Mouse (Mus musculus) embryonic facial prominence, embryonic 12.5 days (tissue): ENCODE measurements around the gene Gm3486. TPM values are rescaled to one million over a fixed set of nuclear protein-coding genes. Genes with fewer than 3 reads are reported as not detected.
"Not testable (repeated sequence)": the region's sequence is repeated elsewhere in the genome, so short reads cannot be mapped to it uniquely, and the experiment has no call there.

Source experiments
- ATAC-seq: fragments of 200-750 bp; cut with Nextera tagmentation; 2 replicates; pipeline ENCODE4 v1.8.0; 2017; ENCODE audit not compliant: insufficient number of reproducible peaks, insufficient read depth, low FRiP score, low TSS enrichment
- H3K27ac ChIP-seq: fragments of 300-500 bp; sonication (generic); 2 replicates; pipeline ENCODE4 v1.5.1; 2016; ENCODE audit warnings: mild to moderate bottlenecking
- H3K27me3 ChIP-seq: fragments of 300-500 bp; sonication (generic); 2 replicates; pipeline ENCODE4 v1.6.1; 2016; ENCODE audit warnings: mild to moderate bottlenecking, moderate library complexity
- H3K36me3 ChIP-seq: fragments of 300-500 bp; sonication (generic); 2 replicates; pipeline ENCODE4 v1.6.1; 2016; ENCODE audit warnings: mild to moderate bottlenecking
- H3K4me1 ChIP-seq: fragments of 300-500 bp; sonication (generic); 2 replicates; pipeline ENCODE4 v1.6.1; 2016
- H3K4me2 ChIP-seq: fragments of 300-500 bp; sonication (generic); replicated peaks from 2 replicates; pipeline ENCODE4 v1.6.1; 2016; ENCODE audit warnings: mild to moderate bottlenecking, moderate library complexity
- H3K4me3 ChIP-seq: fragments of 300-500 bp; sonication (generic); 2 replicates; pipeline ENCODE4 v1.5.1; 2016; ENCODE audit warnings: mild to moderate bottlenecking
- H3K9ac ChIP-seq: fragments of 300-500 bp; sonication (generic); 2 replicates; pipeline ENCODE4 v1.6.1; 2016; ENCODE audit warnings: mild to moderate bottlenecking, moderate library complexity
- H3K9me3 ChIP-seq: fragments of 300-500 bp; sonication (generic); 2 replicates; pipeline ENCODE4 v1.6.1; 2016; ENCODE audit warnings: mild to moderate bottlenecking, moderate library complexity
- WGBS: fragments of 180-500 bp; shearing (Covaris S2); methylation state at CpG from one replicate; pipeline ENCODE4 v1.1.7; 2016; 5-methylcytosine and 5-hydroxymethylcytosine counted together
- polyA plus RNA-seq: library from polyadenylated mRNA; unstranded; fragments of >200 nt; fragmentation: Nextera tagmentation; extraction: Ambion mirVana; gene quantifications from 2 replicates; pipeline ENCODE4 v1.2.1, GENCODE M21; 2016

The Gm3486 gene
- not detected in 2 replicates for polyA plus RNA-seq

DNA sequence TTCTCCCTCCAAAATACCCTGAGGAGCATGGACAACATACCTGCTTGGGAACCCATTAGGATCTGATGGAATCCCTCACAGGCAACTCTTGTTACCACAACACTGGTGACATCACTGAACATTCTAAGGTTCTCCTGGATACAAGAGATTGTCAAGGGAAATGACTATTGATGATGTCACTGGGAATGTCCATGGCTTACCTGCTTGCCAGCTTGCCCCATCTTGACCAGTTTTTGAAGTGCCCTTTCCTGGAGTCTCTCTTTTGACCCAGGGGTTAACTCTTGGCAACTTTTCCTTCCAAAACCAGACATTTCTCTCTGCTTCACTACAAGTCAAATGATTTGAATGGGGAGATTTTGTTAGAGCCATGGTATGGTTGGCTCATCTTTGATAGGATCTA is at the start of gene Gm3486:
Gene Gm3486, minus strand, starts transcription at position 101 of the 400 bp plus-strand sequence.
- not testable (repeated sequence) for H3K9ac ChIP-seq, H3K27ac ChIP-seq, H3K9me3 ChIP-seq, H3K36me3 ChIP-seq, ATAC-seq, H3K4me2 ChIP-seq, H3K4me3 ChIP-seq, H3K27me3 ChIP-seq, H3K4me1 ChIP-seq

DNA sequence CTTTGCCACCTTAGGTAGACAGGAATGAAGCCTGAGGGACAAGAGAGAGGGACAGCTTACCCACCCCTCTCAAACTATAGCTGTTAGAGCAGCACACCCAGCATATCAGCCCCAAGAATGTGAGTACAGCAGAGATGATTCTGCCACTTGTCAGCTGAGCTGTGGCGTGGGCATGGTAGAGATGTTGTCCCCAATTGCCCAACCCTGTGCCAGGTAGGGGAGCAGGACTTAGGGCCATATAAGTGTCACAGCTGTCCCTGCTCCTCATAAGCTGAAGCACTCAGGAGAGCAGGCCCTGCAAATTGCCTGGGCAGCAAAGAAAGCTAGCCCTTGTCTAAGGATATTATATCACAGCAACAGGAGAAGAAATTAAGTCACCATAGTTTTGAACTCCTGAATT is 35.4 kb upstream of the Gm3486 start:
- ATAC-seq, H3K36me3 ChIP-seq: not testable (repeated sequence)
- 73% methylated on average over 1 of the region's 1 CpGs for WGBS

DNA sequence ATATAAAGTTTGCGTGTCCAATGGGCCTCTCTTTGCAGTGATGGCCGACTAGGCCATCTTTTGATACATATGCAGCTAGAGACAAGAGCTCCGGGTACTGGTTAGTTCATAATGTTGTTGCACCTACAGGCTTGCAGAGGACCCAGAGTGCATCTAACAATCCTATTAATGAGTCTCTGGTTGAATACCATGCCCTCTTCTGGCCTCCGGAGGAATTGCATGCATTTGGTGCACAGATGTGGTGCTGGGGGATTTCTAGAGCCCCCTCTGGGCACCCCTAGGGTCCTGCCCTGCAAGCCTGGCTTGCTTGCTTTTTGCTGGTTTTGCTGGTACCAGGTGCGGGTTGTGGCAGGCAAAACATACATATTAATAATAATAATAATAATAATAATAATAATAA is 31.4 kb upstream of the Gm3486 start:
- ATAC-seq, result not testable (repeated sequence)

More for the DNA sequence above, 35.4 kb upstream of the Gm3486 start:
- H3K9ac ChIP-seq, H3K4me3 ChIP-seq, H3K27me3 ChIP-seq, H3K27ac ChIP-seq, H3K4me2 ChIP-seq, H3K4me1 ChIP-seq, H3K9me3 ChIP-seq: not testable (repeated sequence)

DNA sequence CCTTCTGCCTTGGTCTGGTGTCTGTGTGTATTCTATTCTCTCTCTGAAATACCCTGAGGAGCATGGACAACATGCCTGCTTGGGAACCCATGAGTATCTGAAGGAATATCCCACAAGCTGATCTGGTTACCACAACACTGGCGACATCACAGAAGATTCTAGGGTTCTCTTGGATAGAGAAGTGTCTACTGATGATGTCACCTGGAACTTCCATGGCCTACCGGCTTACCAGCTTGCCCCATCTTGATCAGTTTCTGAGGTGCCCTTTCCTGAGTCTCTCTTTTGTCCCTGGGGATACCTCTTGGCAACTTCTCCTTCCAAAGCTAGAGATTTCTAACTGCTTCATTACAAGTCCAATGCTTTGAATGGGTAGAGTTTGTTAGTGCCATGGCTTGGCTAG is 35.9 kb downstream of the Gm3486 start, which contains the start of gene Gm7954:
Gene Gm7954, minus strand, starts transcription at position 101 of the 400 bp plus-strand sequence.
- ATAC-seq, H3K9ac ChIP-seq, H3K27me3 ChIP-seq, H3K4me2 ChIP-seq, H3K36me3 ChIP-seq, H3K27ac ChIP-seq, H3K4me1 ChIP-seq, H3K9me3 ChIP-seq, H3K4me3 ChIP-seq: not testable (repeated sequence)
- no CpG with 5 or more reads among the region's 2 CpGs for WGBS

More for the DNA sequence above, 31.4 kb upstream of the Gm3486 start:
- H3K4me3 ChIP-seq, H3K9ac ChIP-seq, H3K4me1 ChIP-seq, H3K9me3 ChIP-seq, H3K4me2 ChIP-seq, H3K36me3 ChIP-seq, H3K27me3 ChIP-seq, H3K27ac ChIP-seq: not testable (repeated sequence)
- 75% methylated on average over 5 of the region's 5 CpGs for WGBS

Other genes starting within 250 kb of the Gm3486 start
- 0.23 and 0.29 TPM in 2 replicates for gene Gm2832, start 210.7 kb downstream of the Gm3486 start, polyA plus RNA-seq
- gene Gm5798, start 140.9 kb downstream of the Gm3486 start, polyA plus RNA-seq, result not detected in 2 replicates
- gene Gm7945, start 103.1 kb downstream of the Gm3486 start, polyA plus RNA-seq, result not detected in 2 replicates
- gene Gm6482, start 81.2 kb downstream of the Gm3486 start, polyA plus RNA-seq, result not detected in 2 replicates
- not detected in 2 replicates for gene Gm7954, start 36.0 kb downstream of the Gm3486 start, polyA plus RNA-seq
- gene Gm7970, start 66.1 kb upstream of the Gm3486 start, polyA plus RNA-seq, result not detected in 2 replicates
- gene 1700049E17Rik2, start 83.7 kb upstream of the Gm3486 start, polyA plus RNA-seq, result not detected in 2 replicates
- gene Gm3072, start 135.1 kb upstream of the Gm3486 start, polyA plus RNA-seq, result not detected in 2 replicates
- not detected in 2 replicates for gene Gm3676, start 157.0 kb upstream of the Gm3486 start, polyA plus RNA-seq
- gene Gm8068, start 212.4 kb upstream of the Gm3486 start, polyA plus RNA-seq, result not detected in 2 replicates